Mouse (Mus musculus): ENCODE measurements at regions not wholly inside any gene's neighbourhood (a gene's known extent, or its start where the extent isn't known, plus 50 kb on each side); places are given as distances from the start of the nearest gene placed in this dataset.

- TF ChIP-seq CTCF (IDR thresholded peaks at IDR 0.05; ENCODE audit: low read depth) (no peak), EP300 (IDR thresholded peaks at IDR 0.05; ENCODE audit: low read depth) (no peak)
These were observed 114.2 kb upstream of the Gas1 start for GRCm38 (mm10) chr13:60291344-60291743.

Measured in liver, postnatal 0 days (tissue).